Mouse (Mus musculus) kidney, postnatal 0 days (tissue): ENCODE results near the gene Zfp69. TPM values are rescaled to one million over a fixed set of nuclear protein-coding genes. Genes with fewer than 3 reads are reported as not detected.
A peak's percentile ranks its signal among the peaks of the same experiment; 100 is the strongest.

Source experiments
- ATAC-seq: fragments of 200-750 bp; cut with Nextera tagmentation; replicated peaks from 2 replicates; pipeline ENCODE4 v1.8.0; 2017; ENCODE audit warnings: low read depth, moderate number of reproducible peaks, moderate TSS enrichment, moderate library complexity; ENCODE audit not compliant: low FRiP score
- DNase-seq: peaks from one replicate; pipeline ENCODE4 v3.0.0-alpha.2; 2016; ENCODE audit warnings: low spot score
- H3K27ac ChIP-seq: fragments of 300-500 bp; sonication (generic); 2 replicates; pipeline ENCODE4 v1.5.1; 2014; ENCODE audit warnings: mild to moderate bottlenecking
- H3K27me3 ChIP-seq: fragments of 300-500 bp; sonication (generic); 2 replicates; pipeline ENCODE4 v1.6.1; 2014; ENCODE audit warnings: low read length, mixed read lengths; ENCODE audit not compliant: insufficient read depth
- H3K36me3 ChIP-seq: fragments of 300-500 bp; sonication (generic); 2 replicates; pipeline ENCODE4 v1.6.1; 2014; ENCODE audit warnings: low read length, mixed read lengths; ENCODE audit not compliant: insufficient read depth
- H3K4me1 ChIP-seq: fragments of 300-500 bp; sonication (generic); replicated peaks from 2 replicates; pipeline ENCODE4 v1.6.1; 2014; ENCODE audit warnings: antibody characterized with exemption, low read length, mixed read lengths; ENCODE audit not compliant: insufficient read depth
- H3K4me2 ChIP-seq: fragments of 300-500 bp; sonication (generic); 2 replicates; pipeline ENCODE4 v1.6.1; 2014; ENCODE audit warnings: mild to moderate bottlenecking, low read length, moderate library complexity, mixed read lengths
- H3K4me3 ChIP-seq: fragments of 300-500 bp; sonication (generic); replicated peaks from 2 replicates; pipeline ENCODE4 v1.5.1; 2014; ENCODE audit warnings: low read depth, low read length
- H3K9ac ChIP-seq: fragments of 300-500 bp; sonication (generic); 2 replicates; pipeline ENCODE4 v1.6.1; 2014; ENCODE audit warnings: low read depth, low read length
- H3K9me3 ChIP-seq: fragments of 300-500 bp; sonication (generic); replicated peaks from 2 replicates; pipeline ENCODE4 v1.6.1; 2016; ENCODE audit warnings: low read length, inconsistent platforms, mixed read lengths
- CTCF ChIP-seq: IDR thresholded peaks from 2 replicates; pipeline ENCODE4 v1.5.1; 2016; ENCODE audit warnings: antibody characterized with exemption, low read depth, mild to moderate bottlenecking, moderate library complexity
- whole genome bisulfite sequencing: fragments of 180-500 bp; shearing (Covaris S2); extraction: QIAGEN DNeasy Blood & Tissue Kit; methylation state at CpG from one replicate; pipeline ENCODE4 v1.1.7; 2014; 5-methylcytosine and 5-hydroxymethylcytosine counted together
- polyA plus RNA-seq: library from polyadenylated mRNA; unstranded; fragments of >200 nt; fragmentation: Nextera tagmentation; extraction: Ambion mirVana; gene quantifications from 2 replicates; pipeline ENCODE4 v1.2.1, GENCODE M21; 2015

The Zfp69 gene
- polyA plus RNA-seq, 1 experiment from 2014 or later: 6.0 TPM

DNA sequence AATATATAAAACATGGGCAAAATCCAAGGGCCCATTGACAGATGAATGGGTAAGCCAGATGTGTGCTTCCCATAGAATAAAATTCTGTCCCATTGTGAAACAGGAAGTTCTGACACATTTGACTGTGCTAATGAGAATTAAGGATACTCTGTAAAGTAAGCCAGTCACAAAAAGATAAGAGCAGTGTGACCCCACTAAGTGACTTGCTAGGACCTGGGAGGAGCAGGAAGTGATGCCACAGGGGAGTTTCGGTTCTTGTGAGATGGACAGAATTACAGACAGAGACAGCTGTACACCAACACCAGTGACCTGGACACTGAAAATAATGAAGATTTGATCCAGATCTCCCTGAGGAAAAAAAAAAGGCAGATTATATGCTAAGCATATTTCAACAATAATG is 37.6 kb downstream of the Zfp69 start:
- Histone ChIP-seq H3K9ac (no peak overlapping the region), H3K4me3 (no peak overlapping the region), H3K4me1 (no peaks in the 10 kb centered on the region), H3K27ac (no peak overlapping the region), H3K27me3 (no peaks in the 10 kb centered on the region), H3K36me3 (no peaks in the 10 kb centered on the region), H3K9me3 (no peaks in the 10 kb centered on the region), H3K4me2 (no peak overlapping the region)
- WGBS: 69% methylated on average over 1 of the region's 1 CpGs
- TF ChIP-seq CTCF: no peak
- ATAC-seq (no peak), DNase-seq (no peak)

DNA sequence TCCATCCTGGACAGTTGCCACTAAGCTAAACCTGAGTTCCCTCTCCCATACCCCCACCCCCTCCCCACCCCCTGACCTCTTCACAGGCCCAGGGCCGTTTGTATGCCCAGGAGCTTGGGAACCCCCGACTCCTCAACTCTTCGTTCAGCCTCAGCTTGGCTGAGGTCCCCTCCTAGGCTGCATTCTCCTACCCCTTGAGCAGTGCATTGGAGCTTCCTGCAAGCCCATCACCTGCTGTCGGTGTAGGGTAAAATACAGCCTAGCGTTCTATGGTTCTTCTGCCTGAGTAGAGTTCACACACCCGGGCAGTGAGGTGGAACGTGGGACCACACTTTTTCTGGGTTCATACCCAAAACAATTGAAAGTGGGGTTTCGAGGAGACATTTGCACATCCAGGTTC is 38.1 kb downstream of the Zfp69 start:
- Histone ChIP-seq H3K4me3 (no peak overlapping the region), H3K27ac (no peak overlapping the region), H3K9ac (no peak overlapping the region), H3K9me3 (no peaks in the 10 kb centered on the region), H3K27me3 (no peaks in the 10 kb centered on the region), H3K4me2 (no peak overlapping the region), H3K4me1 (no peaks in the 10 kb centered on the region), H3K36me3 (no peaks in the 10 kb centered on the region)
- peak; percentile 17; the same call in 1 of the 2 replicates for ATAC-seq
- no peak for DNase-seq
- WGBS: 66% methylated on average over 8 of the region's 8 CpGs
- TF ChIP-seq CTCF: no peak

DNA sequence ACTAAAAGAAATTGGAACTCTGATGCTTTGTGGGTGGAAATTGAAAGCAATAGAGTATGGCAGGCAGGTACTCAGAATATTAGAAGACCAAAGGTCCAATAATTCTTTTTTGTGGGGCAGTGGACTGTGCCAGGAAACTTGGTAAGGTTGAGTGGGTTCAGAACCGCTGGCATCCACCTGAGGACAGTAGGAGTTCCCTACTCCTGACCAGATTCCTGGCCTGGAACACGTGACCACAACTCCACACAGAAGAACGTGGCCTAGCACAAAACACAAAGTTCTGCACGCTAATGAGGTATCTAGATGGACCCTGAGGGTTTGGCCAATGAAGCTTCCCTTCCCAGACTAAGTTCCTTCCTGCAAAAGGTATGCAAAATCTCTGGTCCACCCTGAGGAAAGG is 38.6 kb downstream of the Zfp69 start:
- ATAC-seq: no peak; the same call in 1 of the 2 replicates
- no peak overlapping the region for H3K4me2 ChIP-seq
- 45% methylated on average over 4 of the region's 4 CpGs for WGBS
- H3K4me1 ChIP-seq: no peaks in the 10 kb centered on the region
- no peaks in the 10 kb centered on the region for H3K9me3 ChIP-seq
- no peak overlapping the region for H3K9ac ChIP-seq
- DNase-seq: no peak
- no peak overlapping the region for H3K4me3 ChIP-seq
- no peaks in the 10 kb centered on the region for H3K36me3 ChIP-seq
- no peaks in the 10 kb centered on the region for H3K27me3 ChIP-seq
- no peak overlapping the region for H3K27ac ChIP-seq
- no peak for TF ChIP-seq CTCF

DNA sequence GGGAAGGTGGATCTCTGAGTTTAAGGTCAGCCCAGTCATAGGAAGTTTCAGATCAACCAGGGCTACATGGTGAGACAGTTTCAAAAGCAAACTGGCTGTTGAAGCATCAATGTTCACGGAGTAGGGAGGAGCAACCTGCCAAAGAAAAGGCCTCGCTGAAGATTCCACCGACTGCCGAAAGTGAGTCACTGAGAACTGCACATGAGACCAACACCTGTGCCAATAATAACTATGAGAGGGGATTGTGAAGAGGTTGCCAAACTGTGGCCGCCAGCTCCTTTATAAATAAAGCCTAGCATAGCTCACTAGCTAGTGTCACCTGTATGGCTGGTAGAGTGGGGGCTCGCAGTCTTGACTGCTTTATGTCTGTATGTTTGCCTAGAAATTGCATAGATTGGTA is 40.4 kb downstream of the Zfp69 start:
- WGBS: 82% methylated on average over 6 of the region's 6 CpGs
- H3K9me3 ChIP-seq: no peaks in the 10 kb centered on the region
- H3K4me1 ChIP-seq: no peaks in the 10 kb centered on the region
- H3K27me3 ChIP-seq: no peaks in the 10 kb centered on the region
- H3K4me3 ChIP-seq: no peak overlapping the region
- no peaks in the 10 kb centered on the region for H3K36me3 ChIP-seq
- no peak for TF ChIP-seq CTCF
- no peak for DNase-seq
- no peak for ATAC-seq
- no peak overlapping the region for H3K27ac ChIP-seq
- H3K4me2 ChIP-seq: no peak overlapping the region
- no peak overlapping the region for H3K9ac ChIP-seq

- Histone ChIP-seq H3K9me3 (no peaks in the 10 kb centered on the region), H3K4me1 (no peaks in the 10 kb centered on the region), H3K27me3 (no peaks in the 10 kb centered on the region), H3K4me2 (no peak overlapping the region), H3K9ac (no peak overlapping the region), H3K27ac (no peak overlapping the region), H3K36me3 (no peaks in the 10 kb centered on the region), H3K4me3 (no peak overlapping the region)
- TF ChIP-seq CTCF: peak; percentile 91
- DNase-seq (peak; percentile 75), ATAC-seq (0 out of 2 replicates have a peak, but pooled peaks have one; percentile 21)
- WGBS: 32% methylated on average over 15 of the region's 15 CpGs
These were observed 41.8 kb downstream of the Zfp69 start for GRCm38 (mm10) chr4:120909558-120910150.

DNA sequence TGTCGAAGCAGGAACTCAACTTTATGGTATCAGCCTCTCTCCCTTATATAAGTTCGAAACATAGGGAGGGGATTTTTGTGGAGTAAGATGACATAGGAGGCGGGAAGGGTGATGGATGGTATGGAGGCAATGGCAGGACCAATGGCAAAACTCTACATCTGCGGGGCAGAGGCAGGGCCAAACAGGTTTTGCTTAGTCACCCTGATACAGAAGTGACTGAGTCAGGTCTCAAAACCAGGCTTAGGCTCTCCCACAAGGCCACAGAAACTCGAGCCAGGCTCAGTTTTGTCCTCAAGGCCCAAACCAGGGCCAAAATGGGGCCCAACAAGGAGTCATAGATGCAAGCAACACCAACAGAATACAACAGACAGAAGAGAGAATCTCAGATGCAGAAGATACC is 45.9 kb downstream of the Zfp69 start:
- TF ChIP-seq CTCF: no peak

DNA sequence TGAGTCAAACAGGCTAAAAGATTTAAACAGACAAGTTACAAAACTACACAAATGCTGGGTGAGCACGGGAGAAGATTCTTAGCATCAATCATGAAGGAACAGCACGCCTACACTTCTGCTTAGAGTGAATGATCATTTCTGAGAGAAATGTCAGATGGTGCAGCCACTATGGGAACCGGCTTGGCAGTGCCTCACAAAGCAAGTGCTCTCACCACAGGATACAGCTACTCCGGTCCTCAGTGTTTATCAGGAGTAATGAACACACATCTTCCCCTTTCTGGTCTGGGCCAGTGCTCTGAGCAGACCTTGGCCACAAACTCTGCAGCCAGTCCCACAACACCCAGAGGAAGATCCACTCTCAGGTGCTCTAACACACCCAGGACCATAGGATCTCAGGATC is 47.0 kb downstream of the Zfp69 start:
- Histone ChIP-seq H3K4me2 (no peak overlapping the region), H3K4me3 (no peak overlapping the region), H3K9ac (no peak overlapping the region), H3K4me1 (no peaks in the 10 kb centered on the region), H3K27me3 (no peaks in the 10 kb centered on the region), H3K27ac (no peak overlapping the region), H3K36me3 (no peaks in the 10 kb centered on the region), H3K9me3 (no peaks in the 10 kb centered on the region)
- WGBS: 62% methylated on average over 4 of the region's 4 CpGs
- DNase-seq (no peak), ATAC-seq (no peak)
- no peak for TF ChIP-seq CTCF

More for the DNA sequence above, 45.9 kb downstream of the Zfp69 start:
- Histone ChIP-seq H3K27me3 (no peaks in the 10 kb centered on the region), H3K4me1 (no peaks in the 10 kb centered on the region), H3K36me3 (no peaks in the 10 kb centered on the region), H3K4me3 (no peak overlapping the region), H3K9me3 (no peaks in the 10 kb centered on the region), H3K9ac (no peak overlapping the region), H3K27ac (no peak overlapping the region), H3K4me2 (no peak overlapping the region)
- no peak for DNase-seq
- ATAC-seq: no peak
- 81% methylated on average over 5 of the region's 5 CpGs for WGBS
